Mouse (Mus musculus) C2C12 (cell line): Measurements from ENCODE around the gene Gtf3c6. TPM values are rescaled to one million over a fixed set of nuclear protein-coding genes. Genes with fewer than 3 reads are reported as not detected.

ENCODE experiments used
- H3K27me3 ChIP-seq: one replicate; pipeline ENCODE4 v1.6.1; 2011; ENCODE audit not compliant: control insufficient read depth, insufficient read depth, insufficient read length
- H3K36me3 ChIP-seq: one replicate; pipeline ENCODE4 v1.6.1; 2011; ENCODE audit not compliant: control insufficient read depth, insufficient read depth
- H3K4me3 ChIP-seq: one replicate; pipeline ENCODE4 v1.5.1; 2011; ENCODE audit warnings: mild to moderate bottlenecking, control low read depth; ENCODE audit not compliant: poor library complexity, insufficient read depth, severe bottlenecking
- H3K79me2 ChIP-seq: one replicate; pipeline ENCODE4 v1.6.1; 2011; ENCODE audit not compliant: control insufficient read depth, insufficient read depth
- H3K79me3 ChIP-seq: one replicate; pipeline ENCODE4 v1.6.1; 2011; ENCODE audit warnings: low read depth, control low read depth
- H3ac ChIP-seq: one replicate; pipeline ENCODE3; 2011; ENCODE audit warnings: low read depth; ENCODE audit not compliant: control insufficient read depth, insufficient read length
- CEBPB ChIP-seq: IDR thresholded peaks from one replicate; pipeline ENCODE4 v1.6.1; 2011; ENCODE audit warnings: low read depth, mild to moderate bottlenecking, control low read depth, moderate library complexity
- CTCF ChIP-seq: IDR thresholded peaks from one replicate; pipeline ENCODE4 v1.5.1; 2011; ENCODE audit not compliant: control insufficient read depth, insufficient read depth, insufficient read length
- FOSL1 ChIP-seq: IDR thresholded peaks from one replicate; pipeline ENCODE4 v1.8.0; 2011; ENCODE audit warnings: mild to moderate bottlenecking, low read length; ENCODE audit not compliant: poor library complexity, insufficient read depth, severe bottlenecking
- MAX ChIP-seq: IDR thresholded peaks from one replicate; pipeline ENCODE4 v1.6.1; 2011; ENCODE audit warnings: mild to moderate bottlenecking, control low read depth
- MYOD1 ChIP-seq: IDR thresholded peaks from one replicate; pipeline ENCODE4 v1.6.1; 2011; ENCODE audit warnings: low read depth; ENCODE audit not compliant: control insufficient read depth, insufficient read length
- MYOG ChIP-seq: IDR thresholded peaks from one replicate; pipeline ENCODE4 v1.6.1; 2011; ENCODE audit not compliant: control insufficient read depth, insufficient read length; ENCODE audit errors: extremely low read depth
- USF1 ChIP-seq: IDR thresholded peaks from one replicate; pipeline ENCODE4 v1.6.1; 2011; ENCODE audit warnings: low read depth, mild to moderate bottlenecking, control low read depth, moderate library complexity
- polyA plus RNA-seq: library from polyadenylated mRNA; unstranded; fragments of >200 nt; fragmentation: generic; extraction: Trizol; gene quantifications from one replicate; pipeline ENCODE4 v1.2.1, GENCODE M21; 2012; ENCODE audit warnings: missing spikeins

Gene Gtf3c6
- polyA plus RNA-seq, 1 experiment: 31.5 TPM

- no peaks in the 10 kb centered on the region for H3K27me3 ChIP-seq
- H3K4me3 ChIP-seq: no peak overlapping the region
- peaks cover 29% of the 10 kb centered on the region for H3K79me2 ChIP-seq
- peaks cover 86% of the 10 kb centered on the region for H3K36me3 ChIP-seq
- H3ac ChIP-seq: no peak overlapping the region
- H3K79me3 ChIP-seq: peaks cover 3% of the 10 kb centered on the region
- no peak for TF ChIP-seq MAX
- no peak for TF ChIP-seq MYOG
- TF ChIP-seq USF1: no peak
- no peak for TF ChIP-seq CEBPB
- TF ChIP-seq FOSL1: no peak
- no peak for TF ChIP-seq CTCF
- TF ChIP-seq MYOD1: no peak
Measured at GRCm38 (mm10) chr10:40232442-40232841, 25.5 kb downstream of the Gtf3c6 start.

DNA sequence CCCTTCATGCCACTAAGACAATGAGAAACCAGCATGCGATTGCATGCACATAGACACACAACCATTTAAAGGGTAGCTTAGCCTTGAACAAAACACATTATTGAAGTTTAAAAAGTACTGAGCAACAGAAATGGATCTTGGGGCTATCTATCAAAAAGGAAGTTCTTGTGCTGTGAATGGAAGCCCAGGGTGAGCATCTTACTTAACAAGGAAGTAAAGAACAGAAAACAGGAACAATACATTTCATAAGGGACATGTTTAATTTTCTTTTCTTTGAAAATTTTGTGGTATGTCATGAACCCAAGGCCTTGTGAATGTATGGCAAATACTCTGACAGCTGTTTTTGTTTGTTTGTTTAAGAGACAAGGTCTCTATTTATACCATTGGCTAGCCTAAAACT lies 28.2 kb downstream of the Gtf3c6 start:
- Histone ChIP-seq H3K27me3 (no peaks in the 10 kb centered on the region), H3K36me3 (peaks cover 89% of the 10 kb centered on the region), H3K79me2 (peaks cover 20% of the 10 kb centered on the region), H3K4me3 (no peak overlapping the region), H3ac (no peak overlapping the region), H3K79me3 (peaks cover 3% of the 10 kb centered on the region)
- TF ChIP-seq CEBPB (no peak), FOSL1 (no peak), USF1 (no peak), MYOD1 (no peak), MYOG (no peak), MAX (no peak), CTCF (no peak)

DNA sequence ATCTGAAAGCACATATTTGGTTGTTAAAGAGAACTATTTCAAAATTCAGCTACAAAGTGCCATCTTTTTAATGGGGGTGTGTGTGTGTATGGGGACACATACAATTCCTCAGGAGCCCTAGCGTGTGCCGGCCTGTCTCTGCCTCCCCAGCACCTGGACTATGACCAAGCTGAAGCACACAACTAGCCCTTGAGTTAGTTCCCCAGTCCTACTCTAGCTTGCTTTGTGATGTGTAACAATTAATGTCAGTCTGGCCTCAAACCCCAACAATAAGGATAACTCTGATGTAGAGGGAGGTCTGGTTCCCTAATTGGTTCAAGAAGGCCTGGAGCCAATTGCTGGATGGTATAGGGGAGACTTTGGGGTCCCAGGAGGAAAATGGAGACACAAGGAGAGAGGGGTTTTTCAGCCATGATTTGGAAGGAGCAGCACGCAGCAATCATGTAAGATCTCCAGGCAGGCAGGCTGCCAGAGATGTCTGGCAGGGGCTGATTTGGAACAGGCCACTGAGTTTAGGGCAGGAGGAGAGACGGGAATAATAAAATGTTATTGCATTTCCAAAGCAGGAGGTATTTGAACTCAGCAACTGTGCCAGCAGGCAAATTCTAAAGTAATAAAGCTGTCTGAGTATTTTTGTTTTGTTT lies 30.1 kb downstream of the Gtf3c6 start:
- Histone ChIP-seq H3K79me3 (peaks cover 3% of the 10 kb centered on the region), H3K27me3 (no peaks in the 10 kb centered on the region), H3K36me3 (peaks cover 91% of the 10 kb centered on the region), H3K4me3 (no peak overlapping the region), H3K79me2 (peaks cover 13% of the 10 kb centered on the region), H3ac (no peak overlapping the region)
- no peak for TF ChIP-seq CEBPB
- TF ChIP-seq MAX: no peak
- TF ChIP-seq MYOG: no peak
- no peak for TF ChIP-seq MYOD1
- no peak for TF ChIP-seq FOSL1
- TF ChIP-seq USF1: no peak
- TF ChIP-seq CTCF: no peak

DNA sequence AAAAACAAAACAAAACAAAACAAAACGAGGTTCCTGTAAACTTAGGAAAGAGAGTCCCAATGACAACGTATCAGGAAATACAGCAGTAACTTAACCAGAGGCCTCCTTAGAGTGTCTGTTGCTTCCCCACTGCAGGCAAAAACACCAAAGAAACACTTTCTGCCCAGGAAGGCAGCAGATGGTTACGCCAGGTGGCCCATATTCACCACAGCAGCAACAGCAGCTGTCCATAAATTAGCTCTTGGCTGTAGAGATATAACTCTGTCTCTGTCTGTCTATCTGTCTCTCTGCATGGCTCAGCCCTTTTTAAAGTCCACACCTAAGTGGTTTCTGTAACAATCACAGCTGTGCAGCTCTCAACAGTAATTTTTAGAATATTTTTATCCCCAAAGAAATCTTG lies 39.0 kb downstream of the Gtf3c6 start:
- H3K4me3 ChIP-seq: no peak overlapping the region
- no peaks in the 10 kb centered on the region for H3K27me3 ChIP-seq

GRCm38 (mm10) chr10:40212443-40213169 lies 45.3 kb downstream of the Gtf3c6 start:
- TF ChIP-seq MAX (no peak), CTCF (peak; percentile 84)
- no peak overlapping the region for H3K4me3 ChIP-seq

More for the DNA sequence above, 39.0 kb downstream of the Gtf3c6 start:
- Histone ChIP-seq H3K79me3 (no peaks in the 10 kb centered on the region), H3K79me2 (no peaks in the 10 kb centered on the region), H3ac (no peak overlapping the region), H3K36me3 (peaks cover 28% of the 10 kb centered on the region)
- TF ChIP-seq CEBPB (no peak), MYOG (no peak), USF1 (no peak), MYOD1 (no peak), FOSL1 (no peak), MAX (no peak)

More at GRCm38 (mm10) chr10:40212443-40213169, 45.3 kb downstream of the Gtf3c6 start:
- Histone ChIP-seq H3K36me3 (no peaks in the 10 kb centered on the region), H3ac (no peak overlapping the region), H3K27me3 (no peaks in the 10 kb centered on the region), H3K79me2 (no peaks in the 10 kb centered on the region), H3K79me3 (no peaks in the 10 kb centered on the region)

Other genes with a start within 250 kb of the Gtf3c6 start
- gene Mfsd4b1, start 232.8 kb downstream of the Gtf3c6 start, polyA plus RNA-seq: not detected
- gene Slc16a10, start 115.8 kb downstream of the Gtf3c6 start, polyA plus RNA-seq: 1.5 TPM
- gene Rpf2, start 11.1 kb downstream of the Gtf3c6 start, polyA plus RNA-seq: 25.8 TPM
- gene Amd1, start 44.1 kb upstream of the Gtf3c6 start, polyA plus RNA-seq: 43.8 TPM
- gene Cdk19, start 81.5 kb upstream of the Gtf3c6 start, polyA plus RNA-seq: 3.9 TPM